Mouse (Mus musculus) B cell, adult 62 days (primary cell): ENCODE results near the gene Ltf. TPM values are rescaled to one million over a fixed set of nuclear protein-coding genes. Genes with fewer than 3 reads are reported as not detected.

Source experiments
- total RNA-seq: library from RNA; stranded (reverse); gene quantifications from 4 replicates; pipeline ENCODE4 v1.2.4, GENCODE M21; 2023

Ltf gene
- 1.2 to 3.2 TPM (median 2.9 TPM) in 4 replicates for total RNA-seq

GRCm38 (mm10) chr9:111019022-111019421, at the start of gene Ltf:
Gene Ltf (plus strand): TSS chr9:111019271.

DNA sequence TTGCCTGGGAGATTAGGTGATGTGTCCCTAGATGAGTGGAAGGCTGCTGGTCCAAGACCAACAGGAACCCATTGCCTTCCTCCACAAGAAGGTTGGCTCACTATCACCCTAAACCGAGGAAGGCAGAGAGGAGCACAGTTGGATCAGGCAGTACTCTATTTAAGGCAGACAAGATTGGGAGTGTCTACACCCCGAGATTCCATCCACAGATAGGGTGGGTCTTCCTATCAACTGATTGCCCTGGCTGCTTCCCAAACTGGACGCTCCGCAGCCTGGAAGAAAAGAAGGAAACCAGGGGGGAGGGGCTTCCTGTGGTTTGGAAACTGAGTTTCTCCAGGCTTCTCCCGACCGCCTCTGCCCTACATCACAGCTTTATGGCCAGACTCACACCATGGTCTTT, 28.9 kb upstream of the Ltf start, which contains the start of gene Rtp3:
Gene Rtp3 (minus strand): TSS at position 380 of the 400 bp plus-strand sequence.

GRCm38 (mm10) chr9:111056798-111057543, 37.9 kb downstream of the Ltf start, which contains the start of gene Ccrl2:
Gene Ccrl2 (minus strand): TSS chr9:111057519.

Other genes starting within 250 kb of the Ltf start
- not detected in 4 replicates for gene Prss42, start 221.1 kb upstream of the Ltf start, total RNA-seq
- not detected in 4 replicates for gene Prss44, start 205.3 kb upstream of the Ltf start, total RNA-seq
- gene Prss43, start 192.6 kb upstream of the Ltf start, total RNA-seq: not detected in 4 replicates
- gene Prss45, start 184.7 kb upstream of the Ltf start, total RNA-seq: not detected in 4 replicates
- gene Prss46, start 174.8 kb upstream of the Ltf start, total RNA-seq: not detected in 4 replicates
- gene Prss50, start 161.3 kb upstream of the Ltf start, total RNA-seq: not detected in 4 replicates
- gene Als2cl, start 139.4 kb upstream of the Ltf start, total RNA-seq: 0.55 to 1.3 TPM (median 0.74 TPM) in 4 replicates
- gene Tmie, start 139.2 kb upstream of the Ltf start, total RNA-seq: not detected in 4 replicates
- not detected in 4 replicates for gene Fam240a, start 102.4 kb upstream of the Ltf start, total RNA-seq
- gene Tdgf1, start 73.1 kb upstream of the Ltf start, total RNA-seq: not detected in 4 replicates
- gene Lrrc2, start 67.7 kb upstream of the Ltf start, total RNA-seq: 0.15 TPM in 1 of 4 replicates, not detected in the others
- not detected in 4 replicates for gene Rtp3, start 28.7 kb upstream of the Ltf start, total RNA-seq
- 3.0 to 6.5 TPM (median 5.7 TPM) in 4 replicates for gene Ccrl2, start 38.2 kb downstream of the Ltf start, total RNA-seq
- 30.4 to 39.2 TPM (median 35.3 TPM) in 4 replicates for gene Lrrfip2, start 98.3 kb downstream of the Ltf start, total RNA-seq